Mouse (Mus musculus): ENCODE data around the gene Tspan8.

DNA sequence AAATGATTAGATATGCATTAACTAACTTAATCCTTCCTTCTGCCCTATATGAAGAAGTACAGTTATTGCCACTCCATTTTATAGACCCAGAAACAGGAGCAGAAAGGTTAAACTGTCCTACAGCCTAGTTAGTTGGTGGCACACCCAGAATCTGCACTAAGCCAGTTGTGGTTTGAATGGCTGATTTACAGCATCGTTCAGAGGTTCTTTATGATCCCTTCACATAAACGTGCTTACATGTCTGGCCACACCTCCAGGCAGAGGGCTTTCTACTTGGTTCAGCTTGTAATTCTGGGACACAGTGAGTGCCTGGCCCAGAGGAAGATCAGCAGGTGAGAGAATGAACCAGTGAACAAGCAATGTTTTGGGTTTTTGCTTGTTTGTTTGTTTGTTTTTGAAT, 33.4 kb upstream of the Tspan8 start:
- TF ChIP-seq CTCF (IDR thresholded peaks at IDR 0.05; ENCODE audit: low read depth) (no peak), EP300 (IDR thresholded peaks at IDR 0.05; ENCODE audit: low read depth) (no peak)

Data from liver, postnatal 0 days (tissue).